Mouse (Mus musculus) right cerebral cortex, postnatal 25 days (tissue): ENCODE measurements around the gene Gm15091.
"Not testable (repeated sequence)": the region's sequence is repeated elsewhere in the genome, so short reads cannot be mapped to it uniquely, and the experiment has no call there.

Experiments used
- DNase-seq: peaks from one replicate; pipeline ENCODE4 v3.0.0; 2022

The Gm15091 gene

DNA sequence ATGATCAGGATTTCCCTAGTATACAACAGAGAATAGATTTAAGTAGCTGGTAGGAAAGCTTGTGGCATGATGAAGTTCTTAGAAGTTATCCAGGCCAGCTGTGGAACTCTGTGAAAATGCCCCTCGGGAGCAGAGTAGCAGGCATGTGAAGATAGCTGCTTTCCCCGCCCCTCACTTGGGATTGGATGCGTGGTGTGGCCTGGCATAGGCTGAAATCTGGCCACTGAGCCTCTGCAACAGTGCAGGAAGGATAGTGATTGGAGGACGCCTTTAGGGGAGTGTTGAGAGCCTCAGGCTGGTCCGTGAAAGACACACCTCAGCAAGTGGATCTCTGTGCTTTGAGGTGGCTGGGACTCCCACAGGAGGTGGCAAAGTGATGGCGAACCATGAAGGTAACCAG lies at the start of gene Gm15091:
Gene Gm15091 (plus strand): TSS at position 301 of the 400 bp plus-strand sequence.
- not testable (repeated sequence) for DNase-seq
